In genomic region chr7:4835631-4836327, GRCm38 (mm10) we compare ENCODE assay signal across 8 mouse cellular contexts. TPM values are rescaled to one million over a fixed set of nuclear protein-coding genes. Genes with fewer than 3 reads are reported as not detected.
DNase-seq lines count a peak whose midpoint lies in the region; ATAC-seq lines count a peak whose summit lies in the region.

No protein-coding gene starts in this region.

- peak; percentile 36; the same call in 1 of the 2 replicates for ATAC-seq in heart, embryonic 12.5 days (ENCODE audit: insufficient number of reproducible peaks, low FRiP score)
- peak; percentile 53; the same call in 1 of the 2 replicates for ATAC-seq in embryonic facial prominence, embryonic 13.5 days (ENCODE audit: insufficient number of reproducible peaks, insufficient read depth, low FRiP score, low TSS enrichment, low read depth)
- peak; percentile 68 for ATAC-seq in midbrain, embryonic 12.5 days (ENCODE audit: low FRiP score, low read depth)

- 6% methylated on average over 34 of the region's 34 CpGs for WGBS in heart, embryonic 12.5 days
- 7% methylated on average over 33 of the region's 34 CpGs for WGBS in embryonic facial prominence, embryonic 13.5 days
- WGBS in midbrain, embryonic 12.5 days, result 5% methylated on average over 34 of the region's 34 CpGs

- H3K36me3 ChIP-seq in heart, embryonic 12.5 days, result no peaks in the 10 kb centered on the region
- H3K36me3 ChIP-seq in embryonic facial prominence, embryonic 13.5 days, result no peaks in the 10 kb centered on the region
- H3K36me3 ChIP-seq in midbrain, embryonic 12.5 days, result no peaks in the 10 kb centered on the region

- DNase-seq in heart, adult 11 months, result no peak
- peak; percentile 46 for DNase-seq in kidney, postnatal 10 days
- DNase-seq in T-cell, adult 2 months (ENCODE audit: low spot score), result no peak
- DNase-seq in layer of hippocampus, postnatal 14 days (ENCODE audit: low spot score in 2 of 2), result no peak
- no peak for DNase-seq in spleen, postnatal 14 days (ENCODE audit: low spot score in 2 of 2)

- peak overlapping the region; percentile 89 for H3K4me2 ChIP-seq in heart, embryonic 12.5 days
- peak overlapping the region; percentile 85 for H3K4me2 ChIP-seq in embryonic facial prominence, embryonic 13.5 days
- H3K4me2 ChIP-seq in midbrain, embryonic 12.5 days (replicated peaks), result peak overlapping the region; percentile 71

- peaks cover 91% of the 10 kb centered on the region for H3K27me3 ChIP-seq in heart, embryonic 12.5 days (replicated peaks)
- peaks cover 89% of the 10 kb centered on the region for H3K27me3 ChIP-seq in embryonic facial prominence, embryonic 13.5 days
- peaks cover 86% of the 10 kb centered on the region for H3K27me3 ChIP-seq in midbrain, embryonic 12.5 days

- no peak overlapping the region for H3K27ac ChIP-seq in heart, embryonic 12.5 days (ENCODE audit: poor library complexity, severe bottlenecking)
- H3K27ac ChIP-seq in embryonic facial prominence, embryonic 13.5 days, result no peak overlapping the region
- peak overlapping the region; percentile 71 for H3K27ac ChIP-seq in midbrain, embryonic 12.5 days (replicated peaks)

- peaks cover 15% of the 10 kb centered on the region for H3K4me1 ChIP-seq in heart, embryonic 12.5 days (replicated peaks)
- peaks cover 10% of the 10 kb centered on the region for H3K4me1 ChIP-seq in embryonic facial prominence, embryonic 13.5 days
- H3K4me1 ChIP-seq in midbrain, embryonic 12.5 days, result peaks cover 9% of the 10 kb centered on the region

- peak overlapping the region; percentile 62 for H3K9ac ChIP-seq in heart, embryonic 12.5 days
- peak overlapping the region; percentile 64 for H3K9ac ChIP-seq in embryonic facial prominence, embryonic 13.5 days
- H3K9ac ChIP-seq in midbrain, embryonic 12.5 days (replicated peaks), result peak overlapping the region; percentile 67

- peak overlapping the region; percentile 53 for H3K4me3 ChIP-seq in heart, embryonic 12.5 days
- peak overlapping the region; percentile 50 for H3K4me3 ChIP-seq in embryonic facial prominence, embryonic 13.5 days
- H3K4me3 ChIP-seq in midbrain, embryonic 12.5 days, result peak overlapping the region; percentile 54

- H3K9me3 ChIP-seq in heart, embryonic 12.5 days (replicated peaks), result peaks cover 5% of the 10 kb centered on the region; the same call in 1 of the 2 replicates
- no peaks in the 10 kb centered on the region for H3K9me3 ChIP-seq in embryonic facial prominence, embryonic 13.5 days
- H3K9me3 ChIP-seq in midbrain, embryonic 12.5 days, result no peaks in the 10 kb centered on the region

RNA-seq across cellular contexts. Expression of gene Shisa7, which starts 8.7 kb away (rescaled TPM):
- 0.05 TPM in 1 of 2 replicates, not detected in the other for polyA plus RNA-seq in heart, embryonic 12.5 days (2016; fragmentation: Nextera tagmentation; extraction: Ambion mirVana)
- 0.39 and 0.63 TPM in 2 replicates for polyA plus RNA-seq in embryonic facial prominence, embryonic 13.5 days (2015; fragmentation: Nextera tagmentation; extraction: Ambion mirVana)
- polyA plus RNA-seq in midbrain, embryonic 12.5 days (2016; fragmentation: Nextera tagmentation; extraction: Ambion mirVana), result 3.3 and 4.7 TPM in 2 replicates
- 100 to 1,000 TPM; 134 to 137 TPM for total RNA-seq in layer of hippocampus, postnatal 14 days (2021)

RNA-seq across cellular contexts. Expression of gene Ube2s, which starts 23.4 kb away (rescaled TPM):
- polyA plus RNA-seq in heart, embryonic 12.5 days (2016; fragmentation: Nextera tagmentation; extraction: Ambion mirVana), result 344 and 363 TPM in 2 replicates
- 347 and 400 TPM in 2 replicates for polyA plus RNA-seq in embryonic facial prominence, embryonic 13.5 days (2015; fragmentation: Nextera tagmentation; extraction: Ambion mirVana)
- 384 TPM in 2 replicates for polyA plus RNA-seq in midbrain, embryonic 12.5 days (2016; fragmentation: Nextera tagmentation; extraction: Ambion mirVana)
- 100 to 1,000 TPM; 103 to 123 TPM for total RNA-seq in layer of hippocampus, postnatal 14 days (2021)

RNA-seq across cellular contexts. Expression of gene Isoc2b, which starts 34.3 kb away (rescaled TPM):
- 3.9 and 4.4 TPM in 2 replicates for polyA plus RNA-seq in heart, embryonic 12.5 days (2016; fragmentation: Nextera tagmentation; extraction: Ambion mirVana)
- 5.9 and 6.5 TPM in 2 replicates for polyA plus RNA-seq in embryonic facial prominence, embryonic 13.5 days (2015; fragmentation: Nextera tagmentation; extraction: Ambion mirVana)
- polyA plus RNA-seq in midbrain, embryonic 12.5 days (2016; fragmentation: Nextera tagmentation; extraction: Ambion mirVana), result 4.6 and 5.1 TPM in 2 replicates
- 1 to 10 TPM; 3.2 to 5.5 TPM for total RNA-seq in layer of hippocampus, postnatal 14 days (2021)

RNA-seq across cellular contexts. Expression of gene Isoc2a, which starts 41.2 kb away (rescaled TPM):
- 0.74 and 1.0 TPM in 2 replicates for polyA plus RNA-seq in heart, embryonic 12.5 days (2016; fragmentation: Nextera tagmentation; extraction: Ambion mirVana)
- 1.3 TPM in 2 replicates for polyA plus RNA-seq in embryonic facial prominence, embryonic 13.5 days (2015; fragmentation: Nextera tagmentation; extraction: Ambion mirVana)
- 0.68 and 0.80 TPM in 2 replicates for polyA plus RNA-seq in midbrain, embryonic 12.5 days (2016; fragmentation: Nextera tagmentation; extraction: Ambion mirVana)
- 1 to 10 TPM; 8.9 to 9.8 TPM for total RNA-seq in layer of hippocampus, postnatal 14 days (2021)

RNA-seq across cellular contexts. Expression of gene Rpl28, which starts 43.1 kb away (rescaled TPM):
- 279 and 284 TPM in 2 replicates for polyA plus RNA-seq in heart, embryonic 12.5 days (2016; fragmentation: Nextera tagmentation; extraction: Ambion mirVana)
- polyA plus RNA-seq in embryonic facial prominence, embryonic 13.5 days (2015; fragmentation: Nextera tagmentation; extraction: Ambion mirVana), result 335 and 398 TPM in 2 replicates
- polyA plus RNA-seq in midbrain, embryonic 12.5 days (2016; fragmentation: Nextera tagmentation; extraction: Ambion mirVana), result 300 and 313 TPM in 2 replicates
- 100 to 1,000 TPM; 498 to 526 TPM for total RNA-seq in layer of hippocampus, postnatal 14 days (2021)
